Mouse (Mus musculus) layer of hippocampus, adult 18-20 months (tissue): ENCODE data around the gene St8sia2. TPM values are rescaled to one million over a fixed set of nuclear protein-coding genes. Genes with fewer than 3 reads are reported as not detected.

Source experiments
- DNase-seq, 2 experiments: peaks; one replicate each; pipeline ENCODE4 v3.0.0; 2022; ENCODE audit warnings: low spot score in 2 of 2
- total RNA-seq, 2 experiments: library from RNA; stranded (reverse); gene quantifications; 2 replicates each; pipeline ENCODE4 v1.2.3; 2021

The St8sia2 gene
- total RNA-seq, 2 experiments from 2014 or later: 1.0 to 1.1 TPM

DNA sequence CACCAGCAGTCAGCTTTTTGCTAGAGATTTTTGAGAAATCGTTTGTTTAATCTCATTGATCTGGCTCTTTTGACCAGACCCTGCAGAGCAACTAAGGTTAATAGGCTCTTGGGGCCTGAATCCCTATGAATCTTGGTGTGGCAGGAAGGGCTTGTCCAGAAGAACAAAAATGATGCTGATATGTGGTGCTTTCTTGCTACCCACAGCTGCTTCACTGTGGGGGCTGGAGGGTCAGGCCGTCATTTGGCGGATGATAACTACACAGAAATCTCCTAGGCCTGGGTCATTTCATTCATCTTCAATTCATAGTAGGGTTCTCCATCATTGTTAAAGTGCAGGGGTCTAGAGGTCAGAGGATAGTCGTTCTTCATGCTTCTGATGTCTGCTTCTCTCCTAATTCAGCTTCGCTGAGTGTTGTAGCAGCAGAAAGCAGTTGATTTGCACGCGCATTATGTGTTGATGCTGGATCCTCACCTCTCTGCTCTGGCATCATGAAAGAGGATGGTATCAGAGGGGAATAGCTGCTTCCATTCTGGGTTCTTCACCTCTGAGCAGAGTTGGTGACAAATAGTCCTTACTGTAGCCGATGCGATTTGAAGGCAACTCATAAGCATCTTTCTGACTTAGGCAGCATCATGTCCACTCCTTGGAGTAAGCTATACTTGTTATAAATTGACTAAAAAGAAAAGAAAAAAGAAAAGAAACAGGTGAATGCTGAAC lies 122.4 kb downstream of the St8sia2 start:
- DNase-seq: no peak

DNA sequence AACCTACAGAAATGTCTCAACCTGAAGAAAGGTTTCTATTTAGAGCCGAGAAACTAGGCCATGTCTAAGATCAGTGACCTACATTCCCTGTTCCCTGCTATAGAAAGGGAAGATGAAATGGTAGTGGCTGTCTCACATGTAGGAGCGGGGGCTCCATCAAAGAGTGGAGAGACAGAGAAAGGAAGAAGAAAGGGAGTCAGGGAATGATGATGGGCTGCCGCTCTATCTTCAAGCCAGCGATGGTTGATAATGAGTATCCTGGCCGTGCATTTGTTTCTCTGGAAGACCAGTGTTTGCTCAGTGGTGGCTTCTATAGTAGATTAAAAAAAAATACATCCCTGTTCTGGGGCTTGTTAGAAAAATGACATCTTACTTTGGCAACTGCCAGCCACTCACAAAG lies 123.0 kb downstream of the St8sia2 start:
- no peak for DNase-seq
